Mouse (Mus musculus): ENCODE measurements around the gene Rnf115. TPM values are rescaled to one million over a fixed set of nuclear protein-coding genes. Genes with fewer than 3 reads are reported as not detected.

The Rnf115 gene
- polyA plus RNA-seq, 1 experiment from 2014 or later, result 57.2 TPM

GRCm38 (mm10) chr3:96808136-96808535 is 80.7 kb downstream of the Rnf115 start:
- H3K4me2 ChIP-seq, result no peak overlapping the region
- no peaks in the 10 kb centered on the region for H3K36me3 ChIP-seq
- H3K27me3 ChIP-seq, result no peaks in the 10 kb centered on the region
- ATAC-seq (replicated peaks; ENCODE audit: low FRiP score), result no peak
- H3K4me1 ChIP-seq, result peaks cover 5% of the 10 kb centered on the region
- no peak overlapping the region for H3K27ac ChIP-seq
- H3K4me3 ChIP-seq (replicated peaks), result no peak overlapping the region
- no peaks in the 10 kb centered on the region for H3K9me3 ChIP-seq (replicated peaks)
- 69% methylated on average over 3 of the region's 3 CpGs for WGBS
- H3K9ac ChIP-seq, result no peak overlapping the region

GRCm38 (mm10) chr3:96808651-96809050 is 81.2 kb downstream of the Rnf115 start:
- Histone ChIP-seq H3K4me3 (replicated peaks) (no peak overlapping the region), H3K9ac (no peak overlapping the region), H3K27me3 (no peaks in the 10 kb centered on the region), H3K36me3 (no peaks in the 10 kb centered on the region), H3K4me1 (peaks cover 10% of the 10 kb centered on the region), H3K4me2 (no peak overlapping the region), H3K9me3 (replicated peaks) (no peaks in the 10 kb centered on the region), H3K27ac (no peak overlapping the region)
- ATAC-seq (replicated peaks; ENCODE audit: low FRiP score), result no peak
- 81% methylated on average over 3 of the region's 3 CpGs for WGBS

- WGBS, result 89% methylated on average over 3 of the region's 3 CpGs
- ATAC-seq (replicated peaks; ENCODE audit: low FRiP score), result no peak
Observed at GRCm38 (mm10) chr3:96811232-96811631, 83.8 kb downstream of the Rnf115 start.

GRCm38 (mm10) chr3:96812395-96813091 is 85.1 kb downstream of the Rnf115 start:
- Histone ChIP-seq H3K4me1 (peaks cover 12% of the 10 kb centered on the region), H3K27ac (no peak overlapping the region), H3K27me3 (0 out of 2 replicates have a peak, but pooled peaks cover 3% of the 10 kb centered on the region), H3K4me2 (peak overlapping the region; percentile 45), H3K4me3 (replicated peaks) (0 out of 2 replicates have a peak overlapping the region, but pooled peaks have one; percentile 16), H3K36me3 (no peaks in the 10 kb centered on the region), H3K9me3 (replicated peaks) (no peaks in the 10 kb centered on the region), H3K9ac (no peak overlapping the region)
- ATAC-seq (replicated peaks; ENCODE audit: low FRiP score), result peak; percentile 79
- WGBS, result 41% methylated on average over 20 of the region's 20 CpGs

More at GRCm38 (mm10) chr3:96811232-96811631, 83.8 kb downstream of the Rnf115 start:
- H3K4me3 ChIP-seq (replicated peaks), result no peak overlapping the region
- H3K36me3 ChIP-seq, result no peaks in the 10 kb centered on the region
- peaks cover 12% of the 10 kb centered on the region for H3K4me1 ChIP-seq
- H3K4me2 ChIP-seq, result no peak overlapping the region
- no peaks in the 10 kb centered on the region for H3K9me3 ChIP-seq (replicated peaks)
- H3K9ac ChIP-seq, result no peak overlapping the region
- no peak overlapping the region for H3K27ac ChIP-seq
- 0 out of 2 replicates have a peak, but pooled peaks cover 3% of the 10 kb centered on the region for H3K27me3 ChIP-seq

- Histone ChIP-seq H3K9ac (no peak overlapping the region), H3K9me3 (replicated peaks) (no peaks in the 10 kb centered on the region), H3K27me3 (0 out of 2 replicates have a peak, but pooled peaks cover 3% of the 10 kb centered on the region), H3K4me2 (peak overlapping the region; percentile 45), H3K36me3 (no peaks in the 10 kb centered on the region), H3K27ac (no peak overlapping the region), H3K4me1 (peaks cover 12% of the 10 kb centered on the region), H3K4me3 (replicated peaks) (0 out of 2 replicates have a peak overlapping the region, but pooled peaks have one; percentile 16)
- 21% methylated on average over 9 of the region's 9 CpGs for WGBS
- 0 out of 2 replicates have a peak, but pooled peaks have one; percentile 6 for ATAC-seq (replicated peaks; ENCODE audit: low FRiP score)
Observed at GRCm38 (mm10) chr3:96813106-96813505, 85.6 kb downstream of the Rnf115 start.

- Histone ChIP-seq H3K4me1 (peaks cover 12% of the 10 kb centered on the region), H3K4me3 (replicated peaks) (no peak overlapping the region), H3K9ac (no peak overlapping the region), H3K4me2 (peak overlapping the region; percentile 45), H3K36me3 (no peaks in the 10 kb centered on the region), H3K27me3 (0 out of 2 replicates have a peak, but pooled peaks cover 3% of the 10 kb centered on the region), H3K27ac (no peak overlapping the region), H3K9me3 (replicated peaks) (no peaks in the 10 kb centered on the region)
- WGBS, result 53% methylated on average over 7 of the region's 7 CpGs
- ATAC-seq (replicated peaks; ENCODE audit: low FRiP score), result 0 out of 2 replicates have a peak, but pooled peaks have one; percentile 33
Observed at GRCm38 (mm10) chr3:96813591-96814244, 86.3 kb downstream of the Rnf115 start.

- 0 out of 2 replicates have a peak, but pooled peaks cover 3% of the 10 kb centered on the region for H3K27me3 ChIP-seq
- H3K9ac ChIP-seq, result no peak overlapping the region
- H3K4me2 ChIP-seq, result no peak overlapping the region
- no peak overlapping the region for H3K27ac ChIP-seq
- H3K4me3 ChIP-seq (replicated peaks), result no peak overlapping the region
- no peak for ATAC-seq (replicated peaks; ENCODE audit: low FRiP score)
- peaks cover 12% of the 10 kb centered on the region for H3K4me1 ChIP-seq
- no peaks in the 10 kb centered on the region for H3K9me3 ChIP-seq (replicated peaks)
- 66% methylated on average over 6 of the region's 6 CpGs for WGBS
- no peaks in the 10 kb centered on the region for H3K36me3 ChIP-seq
Observed at GRCm38 (mm10) chr3:96814342-96814741, 86.9 kb downstream of the Rnf115 start.

GRCm38 (mm10) chr3:96820116-96820915 is 92.9 kb downstream of the Rnf115 start:
- peak; percentile 52; the same call in 1 of the 2 replicates for ATAC-seq (replicated peaks; ENCODE audit: low FRiP score)

GRCm38 (mm10) chr3:96821581-96821980 is 94.1 kb downstream of the Rnf115 start:
- no peaks in the 10 kb centered on the region for H3K36me3 ChIP-seq
- no peak overlapping the region for H3K9ac ChIP-seq
- no peak for ATAC-seq (replicated peaks; ENCODE audit: low FRiP score)
- no peak overlapping the region for H3K4me2 ChIP-seq
- 89% methylated on average over 4 of the region's 4 CpGs for WGBS
- no peaks in the 10 kb centered on the region for H3K27me3 ChIP-seq
- no peak overlapping the region for H3K4me3 ChIP-seq (replicated peaks)
- no peak overlapping the region for H3K27ac ChIP-seq
- H3K9me3 ChIP-seq (replicated peaks), result no peaks in the 10 kb centered on the region
- H3K4me1 ChIP-seq, result peaks cover 8% of the 10 kb centered on the region

More at GRCm38 (mm10) chr3:96820116-96820915, 92.9 kb downstream of the Rnf115 start:
- Histone ChIP-seq H3K27ac (no peak overlapping the region), H3K36me3 (no peaks in the 10 kb centered on the region), H3K4me3 (replicated peaks) (no peak overlapping the region), H3K4me1 (peaks cover 5% of the 10 kb centered on the region), H3K4me2 (no peak overlapping the region), H3K9ac (no peak overlapping the region), H3K9me3 (replicated peaks) (no peaks in the 10 kb centered on the region), H3K27me3 (no peaks in the 10 kb centered on the region)
- 83% methylated on average over 6 of the region's 6 CpGs for WGBS

GRCm38 (mm10) chr3:96823701-96824100 is 96.2 kb downstream of the Rnf115 start:
- ATAC-seq (replicated peaks; ENCODE audit: low FRiP score), result no peak
- no peaks in the 10 kb centered on the region for H3K9me3 ChIP-seq (replicated peaks)
- H3K4me2 ChIP-seq, result no peak overlapping the region
- H3K4me1 ChIP-seq, result peaks cover 8% of the 10 kb centered on the region
- no peaks in the 10 kb centered on the region for H3K27me3 ChIP-seq
- 39% methylated on average over 3 of the region's 3 CpGs for WGBS
- no peak overlapping the region for H3K27ac ChIP-seq
- no peak overlapping the region for H3K4me3 ChIP-seq (replicated peaks)
- no peak overlapping the region for H3K9ac ChIP-seq
- no peaks in the 10 kb centered on the region for H3K36me3 ChIP-seq

- H3K27ac ChIP-seq, result no peak overlapping the region
- H3K4me1 ChIP-seq, result peaks cover 10% of the 10 kb centered on the region
- H3K27me3 ChIP-seq, result no peaks in the 10 kb centered on the region
- H3K4me3 ChIP-seq (replicated peaks), result no peak overlapping the region
- H3K36me3 ChIP-seq, result no peaks in the 10 kb centered on the region
- no peak for ATAC-seq (replicated peaks; ENCODE audit: low FRiP score)
- H3K9ac ChIP-seq, result no peak overlapping the region
- H3K4me2 ChIP-seq, result no peak overlapping the region
- H3K9me3 ChIP-seq (replicated peaks), result no peaks in the 10 kb centered on the region
- WGBS, result 77% methylated on average over 12 of the region's 12 CpGs
Observed at GRCm38 (mm10) chr3:96824614-96825013, 97.2 kb downstream of the Rnf115 start.

Data from kidney, embryonic 15.5 days (tissue).